Mouse (Mus musculus) MEL (cell line): ENCODE results near the gene Fam167b. TPM values are rescaled to one million over a fixed set of nuclear protein-coding genes. Genes with fewer than 3 reads are reported as not detected.

Experiments used
- DNase-seq: peaks from one replicate; pipeline ENCODE4 v3.0.0; 2011; ENCODE audit warnings: low read depth, low spot score
- H3K27ac ChIP-seq: 2 replicates; pipeline ENCODE4 v1.5.1; 2012; ENCODE audit warnings: low read depth, mild to moderate bottlenecking, control low read depth, low read length, moderate library complexity; ENCODE audit not compliant: control insufficient read depth
- H3K27me3 ChIP-seq, 2 experiments: fragments of 150-350 bp in 1 of 2; sonication (generic) in 1 of 2; 2 replicates each; pipeline ENCODE4 v1.6.1; 2012; ENCODE audit warnings: low read length in 2 of 2, mild to moderate bottlenecking in 2 of 2, improper control_type of control experiment in 1 of 2, moderate library complexity in 1 of 2; ENCODE audit not compliant: insufficient read depth in 2 of 2, control insufficient read depth in 1 of 2
- H3K36me3 ChIP-seq, 2 experiments: 2 replicates each; pipeline ENCODE4 v1.6.1; 2012 to 2014; ENCODE audit warnings: low read length in 2 of 2, improper control_type of control experiment in 1 of 2, inconsistent platforms in 1 of 2, mild to moderate bottlenecking in 1 of 2; ENCODE audit not compliant: insufficient read depth in 2 of 2, control insufficient read depth in 1 of 2
- H3K4me1 ChIP-seq, 2 experiments: fragments of 150-350 bp in 1 of 2; sonication (generic) in 1 of 2; 2 replicates each; pipeline ENCODE4 v1.6.1; 2012; ENCODE audit warnings: low read length in 2 of 2, improper control_type of control experiment in 1 of 2, mild to moderate bottlenecking in 1 of 2; ENCODE audit not compliant: insufficient read depth in 2 of 2, control insufficient read depth in 1 of 2
- H3K4me3 ChIP-seq, 2 experiments: fragments of 150-350 bp in 1 of 2; sonication (generic) in 1 of 2; 2 replicates each; pipeline ENCODE4 v1.5.1; 2012; ENCODE audit warnings: low read depth in 2 of 2, low read length in 2 of 2, mild to moderate bottlenecking in 2 of 2, moderate library complexity in 2 of 2, control low read depth in 1 of 2, improper control_type of control experiment in 1 of 2; ENCODE audit not compliant: control insufficient read depth in 1 of 2, insufficient read depth in 1 of 2
- H3K79me2 ChIP-seq: 2 replicates; pipeline ENCODE4 v1.6.1; 2012; ENCODE audit warnings: mild to moderate bottlenecking, low read length, moderate library complexity; ENCODE audit not compliant: control insufficient read depth, poor library complexity, insufficient read depth
- H3K9ac ChIP-seq: 2 replicates; pipeline ENCODE4 v1.6.1; 2012; ENCODE audit warnings: low read depth, mild to moderate bottlenecking, control low read depth, low read length, moderate library complexity; ENCODE audit not compliant: control insufficient read depth, poor library complexity, severe bottlenecking
- H3K9me3 ChIP-seq: fragments of 150-350 bp; sonication (generic); replicated peaks from 2 replicates; pipeline ENCODE4 v1.6.1; 2012; ENCODE audit warnings: mild to moderate bottlenecking, low read length, improper control_type of control experiment, moderate library complexity; ENCODE audit not compliant: insufficient read depth
- BHLHE40 ChIP-seq: IDR thresholded peaks from 2 replicates; pipeline ENCODE4 v1.6.1; 2012; ENCODE audit warnings: low read depth, mild to moderate bottlenecking, inconsistent platforms, low read length, improper control_type of control experiment, borderline replicate concordance
- CHD2 ChIP-seq: IDR thresholded peaks from 2 replicates; pipeline ENCODE4 v1.6.1; 2011; ENCODE audit warnings: low read length, improper control_type of control experiment
- CTCF ChIP-seq, 3 experiments: IDR thresholded peaks in 2 of 3; conservative IDR thresholded peaks in 1 of 3; 2 replicates each; pipeline ENCODE4 v1.5.1; 2011 to 2012; ENCODE audit warnings: low read length in 3 of 3, low read depth in 2 of 3, mild to moderate bottlenecking in 2 of 3, improper control_type of control experiment in 1 of 3, inconsistent platforms in 1 of 3, mixed read lengths in 1 of 3, moderate library complexity in 1 of 3; ENCODE audit not compliant: control insufficient read depth in 1 of 3, insufficient read depth in 1 of 3, poor library complexity in 1 of 3, severe bottlenecking in 1 of 3
- HCFC1 ChIP-seq: IDR thresholded peaks from 2 replicates; pipeline ENCODE4 v1.6.1; 2012; ENCODE audit warnings: low read depth, mild to moderate bottlenecking, inconsistent platforms, low read length, improper control_type of control experiment, moderate library complexity
- JUND ChIP-seq: IDR thresholded peaks from 2 replicates; pipeline ENCODE4 v1.6.1; 2011; ENCODE audit warnings: low read depth, mild to moderate bottlenecking, improper control_type of control experiment, low read length
- KAT2A ChIP-seq: conservative IDR thresholded peaks from 2 replicates; pipeline ENCODE4 v1.6.1; 2012; ENCODE audit warnings: low read depth, low read length, improper control_type of control experiment, inconsistent platforms
- MYB ChIP-seq: IDR thresholded peaks from 2 replicates; pipeline ENCODE4 v1.6.1; 2011; ENCODE audit warnings: mild to moderate bottlenecking, low read depth, low read length, improper control_type of control experiment
- MYC ChIP-seq: IDR thresholded peaks from 2 replicates; pipeline ENCODE4 v1.6.1; 2011; ENCODE audit warnings: low read depth, mild to moderate bottlenecking, low read length, improper control_type of control experiment, moderate library complexity
- NRF1 ChIP-seq: IDR thresholded peaks from 2 replicates; pipeline ENCODE4 v1.6.1; 2014; ENCODE audit warnings: low read depth, mild to moderate bottlenecking, inconsistent platforms, low read length, improper control_type of control experiment, moderate library complexity; ENCODE audit not compliant: poor library complexity, insufficient read depth, severe bottlenecking
- POLR2A ChIP-seq, 2 experiments: IDR thresholded peaks; 2 replicates each; pipeline ENCODE4 v1.6.1; 2011 to 2012; ENCODE audit warnings: low read length in 2 of 2, mild to moderate bottlenecking in 2 of 2, control low read depth in 1 of 2, improper control_type of control experiment in 1 of 2, low read depth in 1 of 2, moderate library complexity in 1 of 2; ENCODE audit not compliant: control insufficient read depth in 1 of 2, insufficient read depth in 1 of 2, poor library complexity in 1 of 2
- POLR2AphosphoS2 ChIP-seq: IDR thresholded peaks from 2 replicates; pipeline ENCODE4 v1.6.1; 2011; ENCODE audit warnings: low read length, improper control_type of control experiment
- RAD21 ChIP-seq: IDR thresholded peaks from 2 replicates; pipeline ENCODE4 v1.6.1; 2011; ENCODE audit warnings: mild to moderate bottlenecking, low read depth, low read length, improper control_type of control experiment
- RCOR1 ChIP-seq: IDR thresholded peaks from 2 replicates; pipeline ENCODE4 v1.6.1; 2012; ENCODE audit warnings: low read depth, mild to moderate bottlenecking, inconsistent platforms, low read length, improper control_type of control experiment
- SIN3A ChIP-seq: IDR thresholded peaks from 2 replicates; pipeline ENCODE4 v1.6.1; 2012; ENCODE audit warnings: low read length, improper control_type of control experiment, inconsistent platforms
- SMC3 ChIP-seq: IDR thresholded peaks from 2 replicates; pipeline ENCODE4 v1.6.1; 2011; ENCODE audit warnings: low read depth, low read length, improper control_type of control experiment
- TBP ChIP-seq: IDR thresholded peaks from 2 replicates; pipeline ENCODE4 v1.8.0; 2011; ENCODE audit warnings: low read depth, low read length, improper control_type of control experiment
- TCF12 ChIP-seq: IDR thresholded peaks from 2 replicates; pipeline ENCODE4 v1.6.1; 2014; ENCODE audit warnings: low read depth, mild to moderate bottlenecking, inconsistent platforms, low read length, improper control_type of control experiment, moderate library complexity
- USF1 ChIP-seq: IDR thresholded peaks from 2 replicates; pipeline ENCODE4 v1.6.1; 2014; ENCODE audit warnings: low read depth, mild to moderate bottlenecking, inconsistent platforms, low read length, improper control_type of control experiment, moderate library complexity
- USF2 ChIP-seq, 2 experiments: IDR thresholded peaks; 2 replicates each; pipeline ENCODE4 v1.6.1; 2011 to 2012; ENCODE audit warnings: improper control_type of control experiment in 2 of 2, low read length in 2 of 2, borderline replicate concordance in 1 of 2, inconsistent platforms in 1 of 2, low read depth in 1 of 2, mild to moderate bottlenecking in 1 of 2; ENCODE audit not compliant: insufficient read depth in 1 of 2
- polyA plus RNA-seq, 2 experiments: library from polyadenylated mRNA; stranded (reverse) in 1 of 2; unstranded in 1 of 2; fragments of >175 nt in 1 of 2; fragments of >200 nt in 1 of 2; gene quantifications; 2 replicates each; pipeline versions ENCODE4 v1.2.1 to v1.2.4; 2012; ENCODE audit warnings: low replicate concordance in 2 of 2, low read depth in 1 of 2; ENCODE audit not compliant: insufficient read length in 2 of 2, insufficient read depth in 1 of 2, missing spikeins in 1 of 2
- total RNA-seq: library from RNA; depleted of rRNA; stranded (reverse); fragments of 300-350 nt; gene quantifications from 2 replicates; pipeline ENCODE4 v1.2.3, GENCODE M21; 2012

Gene Fam167b
- total and polyA plus RNA-seq, 3 experiments = not detected

DNA sequence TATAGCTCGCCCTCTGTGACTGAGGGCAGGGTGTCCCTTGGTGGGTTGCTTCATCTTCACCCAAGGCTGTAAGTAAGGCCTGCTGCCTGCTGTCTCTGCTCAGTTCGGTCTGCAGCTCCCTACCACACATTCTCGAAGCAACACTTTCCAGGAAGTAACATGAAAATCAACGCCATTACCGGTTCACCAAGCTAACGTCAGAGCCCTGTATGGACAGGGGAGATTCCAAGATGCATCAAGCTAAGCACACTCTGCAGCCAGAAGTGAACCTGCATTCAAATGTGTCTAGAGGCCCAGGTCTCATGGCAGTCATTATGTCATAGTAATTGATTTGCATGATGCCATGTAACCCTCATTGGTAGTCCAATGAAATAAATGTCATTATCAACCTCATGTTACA, 8.3 kb downstream of the Fam167b start:
- DNase-seq = no peak
- Histone ChIP-seq H3K4me3 (no peak overlapping the region), H3K9me3 (no peaks in the 10 kb centered on the region), H3K27me3 (no peaks in the 10 kb centered on the region; a peak in 2 of 4 replicates), H3K79me2 (no peaks in the 10 kb centered on the region), H3K36me3 (no peaks in the 10 kb centered on the region), H3K27ac (no peak overlapping the region), H3K4me1 (peaks cover 0 to 1% of the 10 kb centered on the region in 2 experiments; a peak in 2 of 4 replicates), H3K9ac (no peak overlapping the region)
- TF ChIP-seq HCFC1 (no peak), MYC (no peak), TBP (no peak), USF2 (IDR thresholded peaks at IDR 0.05; ENCODE audit: borderline replicate concordance in 1 of 2, insufficient read depth in 1 of 2, low read depth in 1 of 2, low read length in 2 of 2) (no peak), POLR2AphosphoS2 (no peak), NRF1 (no peak), CHD2 (no peak), MYB (no peak), BHLHE40 (no peak), CTCF (IDR thresholded peaks at IDR 0.05 in 2 of 3, conservative IDR thresholded peaks at IDR 0.05 in 1 of 3; ENCODE audit: control insufficient read depth in 1 of 3, insufficient read depth in 1 of 3, low read depth in 2 of 3, low read length in 3 of 3, poor library complexity in 1 of 3, severe bottlenecking in 1 of 3) (no peak), SMC3 (no peak)

DNA sequence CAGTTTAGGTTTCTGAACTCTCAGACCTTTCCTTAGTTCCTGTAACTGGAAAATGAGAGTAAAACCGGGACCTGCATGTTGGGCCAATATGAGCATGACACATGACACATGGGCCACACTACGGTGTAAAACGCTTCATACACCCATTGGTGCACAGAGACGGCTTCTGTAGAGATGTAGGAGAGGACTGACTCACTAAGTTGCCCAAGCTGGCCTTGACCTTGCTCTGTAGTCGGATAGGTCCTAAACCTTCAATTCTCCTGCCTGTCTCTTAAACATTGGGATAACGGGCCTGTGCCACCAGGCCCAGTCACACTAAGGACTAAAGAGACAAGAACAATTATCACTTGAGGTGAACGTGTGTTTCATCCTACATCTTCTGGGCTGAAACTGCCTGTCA, 10.0 kb downstream of the Fam167b start:
- no peak for DNase-seq
- TF ChIP-seq USF1 (no peak), TBP (no peak), JUND (no peak), MYC (no peak), MYB (no peak), POLR2A (IDR thresholded peaks at IDR 0.05; ENCODE audit: control insufficient read depth in 1 of 2, insufficient read depth in 1 of 2, low read depth in 1 of 2, low read length in 2 of 2, poor library complexity in 1 of 2) (no peak), KAT2A (no peak), RCOR1 (no peak), CTCF (IDR thresholded peaks at IDR 0.05 in 2 of 3, conservative IDR thresholded peaks at IDR 0.05 in 1 of 3; ENCODE audit: control insufficient read depth in 1 of 3, insufficient read depth in 1 of 3, low read depth in 2 of 3, low read length in 3 of 3, poor library complexity in 1 of 3, severe bottlenecking in 1 of 3) (no peak), SIN3A (no peak), USF2 (IDR thresholded peaks at IDR 0.05; ENCODE audit: borderline replicate concordance in 1 of 2, insufficient read depth in 1 of 2, low read depth in 1 of 2, low read length in 2 of 2) (no peak), RAD21 (no peak), TCF12 (no peak)
- Histone ChIP-seq H3K9ac (no peak overlapping the region), H3K27me3 (no peaks in the 10 kb centered on the region; a peak in 2 of 4 replicates), H3K4me1 (no peaks in the 10 kb centered on the region), H3K79me2 (no peaks in the 10 kb centered on the region), H3K4me3 (no peak overlapping the region), H3K27ac (no peak overlapping the region), H3K9me3 (no peaks in the 10 kb centered on the region), H3K36me3 (no peaks in the 10 kb centered on the region)
